ENCODE assay signal across 8 mouse cellular contexts in the genomic region with DNA sequence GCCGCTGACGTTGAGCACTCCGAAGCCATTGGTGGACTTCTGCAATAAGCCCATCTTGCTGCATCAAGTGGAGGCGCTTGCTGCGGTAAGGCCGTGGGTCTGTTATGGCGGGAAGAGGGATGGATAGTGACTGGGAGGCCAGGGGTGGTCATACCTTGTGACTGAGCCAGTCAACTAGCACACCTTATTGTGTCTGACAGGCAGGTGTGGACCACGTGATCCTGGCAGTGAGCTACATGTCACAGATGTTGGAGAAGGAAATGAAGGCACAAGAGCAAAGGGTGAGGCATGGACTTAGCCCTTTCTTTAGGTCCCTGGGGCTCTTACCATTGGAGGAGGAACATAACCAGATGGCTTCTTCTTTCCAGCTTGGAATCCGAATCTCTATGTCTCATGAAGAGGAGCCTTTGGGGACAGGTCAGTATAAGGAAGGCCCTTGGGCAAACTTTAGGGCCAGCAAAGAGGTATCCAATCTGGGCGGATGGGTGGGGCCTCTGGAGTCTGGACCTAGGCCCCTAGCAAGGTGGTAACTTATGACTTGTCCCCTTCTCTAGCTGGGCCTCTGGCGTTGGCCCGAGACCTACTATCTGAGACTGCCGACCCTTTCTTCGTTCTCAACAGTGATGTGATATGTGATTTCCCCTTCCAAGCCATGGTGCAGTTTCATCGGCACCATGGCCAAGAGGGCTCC. TPM values are rescaled to one million over a fixed set of nuclear protein-coding genes. Genes with fewer than 3 reads are reported as not detected.
DNase-seq lines count a peak whose midpoint lies in the region; ATAC-seq and TF ChIP-seq lines count a peak whose summit lies in the region.

No protein-coding gene starts in this region.

- peak overlapping the region; percentile 89 for H3ac ChIP-seq in C2C12 (ENCODE audit: control insufficient read depth, insufficient read length, low read depth)

- TF ChIP-seq EP300 in heart, adult 2 months (IDR thresholded peaks at IDR 0.05; ENCODE audit: insufficient read depth, low read depth, low read length) = no peak

- peak overlapping the region; percentile 86 for H3K4me2 ChIP-seq in embryonic facial prominence, embryonic 12.5 days (replicated peaks)
- peak overlapping the region; percentile 88 for H3K4me2 ChIP-seq in limb, embryonic 11.5 days (ENCODE audit: low read depth, severe bottlenecking)

- H3K9me3 ChIP-seq in embryonic facial prominence, embryonic 12.5 days = no peaks in the 10 kb centered on the region
- no peaks in the 10 kb centered on the region for H3K9me3 ChIP-seq in limb, embryonic 11.5 days (ENCODE audit: control insufficient read depth, low read length)

- no peak for TF ChIP-seq CTCF in heart, adult 2 months (IDR thresholded peaks at IDR 0.05)
- TF ChIP-seq CTCF in C2C12 (IDR thresholded peaks at IDR 0.05; ENCODE audit: control insufficient read depth, insufficient read depth, insufficient read length) = no peak
- TF ChIP-seq CTCF in small intestine, adult 2 months (IDR thresholded peaks at IDR 0.05; ENCODE audit: extremely low read depth, insufficient read length, insufficient replicate concordance, low read depth, low read length) = no peak

- no peaks in the 10 kb centered on the region for H3K27me3 ChIP-seq in heart, adult 2 months (ENCODE audit: control insufficient read depth, insufficient read depth, low read length)
- H3K27me3 ChIP-seq in C2C12 (ENCODE audit: control insufficient read depth, insufficient read depth, insufficient read length) = no peaks in the 10 kb centered on the region
- no peaks in the 10 kb centered on the region for H3K27me3 ChIP-seq in embryonic facial prominence, embryonic 12.5 days
- H3K27me3 ChIP-seq in limb, embryonic 11.5 days (ENCODE audit: control insufficient read depth, insufficient read depth, low read length) = no peaks in the 10 kb centered on the region
- no peaks in the 10 kb centered on the region for H3K27me3 ChIP-seq in small intestine, adult 2 months (ENCODE audit: control insufficient read depth, insufficient read depth, low read length)

- H3K27ac ChIP-seq in heart, adult 2 months = peak overlapping the region; percentile 82
- 0 out of 2 replicates have a peak overlapping the region, but pooled peaks have one; percentile 50 for H3K27ac ChIP-seq in embryonic facial prominence, embryonic 12.5 days
- 0 out of 2 replicates have a peak overlapping the region, but pooled peaks have one; percentile 26 for H3K27ac ChIP-seq in limb, embryonic 11.5 days (replicated peaks; ENCODE audit: low read depth, low read length)
- peak overlapping the region; percentile 97 for H3K27ac ChIP-seq in small intestine, adult 2 months (ENCODE audit: insufficient read depth, low read depth, low read length)

- DNase-seq in heart, adult 2 months = peak; percentile 4 to 25
- DNase-seq in heart, postnatal 4 days = no peak
- DNase-seq in limb, embryonic 11.5 days (ENCODE audit: low spot score) = no peak
- no peak for DNase-seq in right cerebral cortex, postnatal 36 days (ENCODE audit: low spot score in 2 of 2)
- DNase-seq in thymus, postnatal 0 days (ENCODE audit: low spot score) = no peak

- no peaks in the 10 kb centered on the region for H3K79me2 ChIP-seq in heart, adult 2 months (replicated peaks; ENCODE audit: control insufficient read depth, insufficient read depth, low read length)
- H3K79me2 ChIP-seq in C2C12 (ENCODE audit: control insufficient read depth, insufficient read depth) = peaks cover 12% of the 10 kb centered on the region

- intact Hi-C loops in heart, adult 2 months (cut with DNase I) = loop anchor here (5.0 kb wide), 1 partner anchor 147 kb away; no protein-coding TSS in a partner anchor

- H3K4me1 ChIP-seq in heart, adult 2 months (ENCODE audit: control insufficient read depth, insufficient read depth, low read length) = peaks cover 9% of the 10 kb centered on the region
- peaks cover 30% of the 10 kb centered on the region for H3K4me1 ChIP-seq in embryonic facial prominence, embryonic 12.5 days
- peaks cover 7% of the 10 kb centered on the region; the same call in 1 of the 2 replicates for H3K4me1 ChIP-seq in limb, embryonic 11.5 days (ENCODE audit: control insufficient read depth, insufficient read depth, low read length)
- peaks cover 30% of the 10 kb centered on the region for H3K4me1 ChIP-seq in small intestine, adult 2 months (ENCODE audit: control insufficient read depth, insufficient read depth, insufficient read length, low read length)

- H3K4me3 ChIP-seq in heart, adult 2 months = peak overlapping the region; percentile 93
- peak overlapping the region; percentile 66 for H3K4me3 ChIP-seq in C2C12 (ENCODE audit: insufficient read depth, poor library complexity, severe bottlenecking)
- peak overlapping the region; percentile 75 for H3K4me3 ChIP-seq in embryonic facial prominence, embryonic 12.5 days
- peak overlapping the region; percentile 78 for H3K4me3 ChIP-seq in limb, embryonic 11.5 days (ENCODE audit: low read depth, low read length)
- peak overlapping the region; percentile 86 for H3K4me3 ChIP-seq in small intestine, adult 2 months (ENCODE audit: low read depth, low read length)

- 31% methylated on average over 15 of the region's 15 CpGs for WGBS in heart, adult 2 months
- WGBS in embryonic facial prominence, embryonic 12.5 days = 41% methylated on average over 15 of the region's 15 CpGs
- WGBS in limb, embryonic 11.5 days = 47% methylated on average over 15 of the region's 15 CpGs
- WGBS in small intestine, adult 2 months = 15% methylated on average over 15 of the region's 15 CpGs

- TF ChIP-seq POLR2A in heart, adult 2 months (IDR thresholded peaks at IDR 0.05; ENCODE audit: insufficient read depth, low read depth, low read length) = no peak
- TF ChIP-seq POLR2A in small intestine, adult 2 months (IDR thresholded peaks at IDR 0.05; ENCODE audit: low read depth, low read length) = no peak

- no peaks in the 10 kb centered on the region for H3K36me3 ChIP-seq in heart, adult 2 months (ENCODE audit: control insufficient read depth, insufficient read depth, low read length)
- H3K36me3 ChIP-seq in C2C12 (ENCODE audit: control insufficient read depth, insufficient read depth) = peaks cover 17% of the 10 kb centered on the region
- H3K36me3 ChIP-seq in embryonic facial prominence, embryonic 12.5 days = peaks cover 60% of the 10 kb centered on the region
- H3K36me3 ChIP-seq in limb, embryonic 11.5 days (ENCODE audit: control insufficient read depth, insufficient read depth, low read length) = peaks cover 30% of the 10 kb centered on the region
- peaks cover 49% of the 10 kb centered on the region for H3K36me3 ChIP-seq in small intestine, adult 2 months (ENCODE audit: control insufficient read depth, insufficient read depth, low read length)

- no peak for ATAC-seq in embryonic facial prominence, embryonic 12.5 days (ENCODE audit: insufficient number of reproducible peaks, insufficient read depth, low FRiP score, low TSS enrichment)
- ATAC-seq in limb, embryonic 11.5 days (ENCODE audit: insufficient number of reproducible peaks, low FRiP score, low TSS enrichment, low read depth) = peak; percentile 14

- peak overlapping the region; percentile 78 for H3K9ac ChIP-seq in heart, adult 2 months (ENCODE audit: low read depth, low read length)
- H3K9ac ChIP-seq in embryonic facial prominence, embryonic 12.5 days = peak overlapping the region; percentile 70
- H3K9ac ChIP-seq in limb, embryonic 11.5 days (ENCODE audit: low read length) = peak overlapping the region; percentile 70

- peaks cover 1% of the 10 kb centered on the region for H3K79me3 ChIP-seq in C2C12 (ENCODE audit: low read depth)

RNA-seq across cellular contexts. Expression of gene Gmppb, which starts 0.7 kb away (rescaled TPM):
- 10 to 100 TPM; 10.1 to 10.2 TPM for total RNA-seq in heart, adult 2 months (2021)
- 9.6 and 11.2 TPM in 2 replicates for polyA plus RNA-seq in heart, adult 2 months (2012; rRNA removed)
- total RNA-seq in heart, postnatal 4 days (2021) = 10 to 100 TPM; 14.2 to 17.1 TPM
- polyA plus RNA-seq in C2C12 (2012; fragmentation: generic; extraction: Trizol) = 23.5 TPM
- polyA plus RNA-seq in embryonic facial prominence, embryonic 12.5 days (2016; fragmentation: Nextera tagmentation; extraction: Ambion mirVana) = 25.1 and 28.8 TPM in 2 replicates
- 20.6 and 22.0 TPM in 2 replicates for polyA plus RNA-seq in limb, embryonic 11.5 days (2014; fragmentation: Nextera tagmentation; extraction: Ambion mirVana)
- 34.5 and 56.7 TPM in 2 replicates for polyA plus RNA-seq in small intestine, adult 2 months (2012; rRNA removed)
- polyA plus RNA-seq in thymus, postnatal 0 days (2015; fragmentation: Nextera tagmentation; extraction: Ambion mirVana) = 29.9 TPM in 2 replicates

RNA-seq across cellular contexts. Expression of gene Amigo3, which starts 3.3 kb away (rescaled TPM):
- 1 to 10 TPM; 1.5 to 2.0 TPM for total RNA-seq in heart, adult 2 months (2021)
- polyA plus RNA-seq in heart, adult 2 months (2012; rRNA removed) = 3.1 and 5.1 TPM in 2 replicates
- total RNA-seq in heart, postnatal 4 days (2021) = 1 to 10 TPM; 2.3 to 2.6 TPM
- polyA plus RNA-seq in C2C12 (2012; fragmentation: generic; extraction: Trizol) = 1.9 TPM
- polyA plus RNA-seq in embryonic facial prominence, embryonic 12.5 days (2016; fragmentation: Nextera tagmentation; extraction: Ambion mirVana) = 3.1 and 4.2 TPM in 2 replicates
- polyA plus RNA-seq in limb, embryonic 11.5 days (2014; fragmentation: Nextera tagmentation; extraction: Ambion mirVana) = 1.7 and 1.9 TPM in 2 replicates
- 6.1 and 12.0 TPM in 2 replicates for polyA plus RNA-seq in small intestine, adult 2 months (2012; rRNA removed)
- 1.7 and 2.0 TPM in 2 replicates for polyA plus RNA-seq in thymus, postnatal 0 days (2015; fragmentation: Nextera tagmentation; extraction: Ambion mirVana)

RNA-seq across cellular contexts. Expression of gene Mst1, which starts 30.5 kb away (rescaled TPM):
- total RNA-seq in heart, adult 2 months (2021) = not detected
- polyA plus RNA-seq in heart, adult 2 months (2012; rRNA removed) = 0.59 TPM in 1 of 2 replicates, not detected in the other
- total RNA-seq in heart, postnatal 4 days (2021) = not detected
- polyA plus RNA-seq in C2C12 (2012; fragmentation: generic; extraction: Trizol) = 0.09 TPM
- polyA plus RNA-seq in embryonic facial prominence, embryonic 12.5 days (2016; fragmentation: Nextera tagmentation; extraction: Ambion mirVana) = 0.29 and 0.31 TPM in 2 replicates
- 0.37 and 1.3 TPM in 2 replicates for polyA plus RNA-seq in limb, embryonic 11.5 days (2014; fragmentation: Nextera tagmentation; extraction: Ambion mirVana)
- polyA plus RNA-seq in small intestine, adult 2 months (2012; rRNA removed) = 0.18 and 0.35 TPM in 2 replicates
- polyA plus RNA-seq in thymus, postnatal 0 days (2015; fragmentation: Nextera tagmentation; extraction: Ambion mirVana) = 1.5 and 3.1 TPM in 2 replicates

RNA-seq across cellular contexts. Expression of gene Rnf123, which starts 33.4 kb away (rescaled TPM):
- total RNA-seq in heart, adult 2 months (2021) = 10 to 100 TPM; 79.3 to 86.7 TPM
- 114 and 126 TPM in 2 replicates for polyA plus RNA-seq in heart, adult 2 months (2012; rRNA removed)
- 10 to 100 TPM; 62.6 to 63.4 TPM for total RNA-seq in heart, postnatal 4 days (2021)
- 15.4 TPM for polyA plus RNA-seq in C2C12 (2012; fragmentation: generic; extraction: Trizol)
- 34.5 and 38.2 TPM in 2 replicates for polyA plus RNA-seq in embryonic facial prominence, embryonic 12.5 days (2016; fragmentation: Nextera tagmentation; extraction: Ambion mirVana)
- polyA plus RNA-seq in limb, embryonic 11.5 days (2014; fragmentation: Nextera tagmentation; extraction: Ambion mirVana) = 26.4 and 29.9 TPM in 2 replicates
- polyA plus RNA-seq in small intestine, adult 2 months (2012; rRNA removed) = 48.3 and 86.7 TPM in 2 replicates
- polyA plus RNA-seq in thymus, postnatal 0 days (2015; fragmentation: Nextera tagmentation; extraction: Ambion mirVana) = 27.9 and 37.9 TPM in 2 replicates

RNA-seq across cellular contexts. Expression of gene Apeh, which starts 44.7 kb away (rescaled TPM):
- total RNA-seq in heart, adult 2 months (2021) = 10 to 100 TPM; 37.6 to 39.3 TPM
- 58.0 and 92.7 TPM in 2 replicates for polyA plus RNA-seq in heart, adult 2 months (2012; rRNA removed)
- 10 to 100 TPM; 42.2 to 45.1 TPM for total RNA-seq in heart, postnatal 4 days (2021)
- 49.1 TPM for polyA plus RNA-seq in C2C12 (2012; fragmentation: generic; extraction: Trizol)
- polyA plus RNA-seq in embryonic facial prominence, embryonic 12.5 days (2016; fragmentation: Nextera tagmentation; extraction: Ambion mirVana) = 54.7 and 55.0 TPM in 2 replicates
- polyA plus RNA-seq in limb, embryonic 11.5 days (2014; fragmentation: Nextera tagmentation; extraction: Ambion mirVana) = 56.3 and 63.4 TPM in 2 replicates
- 127 and 189 TPM in 2 replicates for polyA plus RNA-seq in small intestine, adult 2 months (2012; rRNA removed)
- polyA plus RNA-seq in thymus, postnatal 0 days (2015; fragmentation: Nextera tagmentation; extraction: Ambion mirVana) = 48.0 and 51.4 TPM in 2 replicates

Comparison
In these comparisons a context has a peak if more than half of its experiments do, and no peak if none do; other contexts are left out.
1. DNase-seq: peak in heart, adult 2 months (2 of 2); none in heart, postnatal 4 days (single experiment), limb, embryonic 11.5 days (single experiment), right cerebral cortex, postnatal 36 days (0 of 2) and thymus, postnatal 0 days (single experiment).
2. H3K27ac ChIP-seq: peak in every context shown above with its lines; median percentile 97 in small intestine, adult 2 months; 82 in heart, adult 2 months; 50 in embryonic facial prominence, embryonic 12.5 days; 26 in limb, embryonic 11.5 days.
3. Peak in every context shown above with its lines, with median percentiles within 50 percentile points of each other: H3K4me3 ChIP-seq and H3K9ac ChIP-seq.